Mouse (Mus musculus) cortical plate, adult 2 months (tissue): ENCODE measurements at regions not wholly inside any gene's neighbourhood (a gene's known extent, or its start where the extent isn't known, plus 50 kb on each side); places are given as distances from the start of the nearest gene placed in this dataset.

Source experiments
- H3K27ac ChIP-seq: fragments of 200-500 bp; 2 replicates; pipeline ENCODE4 v1.5.1; 2012; ENCODE audit warnings: low read length, control low read depth, inconsistent platforms; ENCODE audit not compliant: insufficient read depth
- H3K4me1 ChIP-seq: fragments of 200-500 bp; 2 replicates; pipeline ENCODE4 v1.6.1; 2011; ENCODE audit warnings: low read length; ENCODE audit not compliant: control insufficient read depth, insufficient read depth
- H3K4me3 ChIP-seq: fragments of 200-500 bp; 2 replicates; pipeline ENCODE4 v1.5.1; 2011; ENCODE audit warnings: mild to moderate bottlenecking, low read length, control low read depth; ENCODE audit not compliant: insufficient read depth
- CTCF ChIP-seq: fragments of 200-500 bp; IDR thresholded peaks from 2 replicates; pipeline ENCODE4 v1.5.1; 2011; ENCODE audit warnings: mild to moderate bottlenecking, control low read depth, low read length; ENCODE audit not compliant: insufficient read depth; ENCODE audit errors: extremely low read depth
- POLR2A ChIP-seq: fragments of 200-500 bp; IDR thresholded peaks from 2 replicates; pipeline ENCODE4 v1.6.1; 2011; ENCODE audit warnings: mild to moderate bottlenecking, low read length, control low read depth; ENCODE audit not compliant: insufficient read depth; ENCODE audit errors: extremely low read depth

- no peaks in the 10 kb centered on the region for H3K4me1 ChIP-seq
- TF ChIP-seq CTCF (no peak), POLR2A (no peak)
- no peak overlapping the region for H3K27ac ChIP-seq
- H3K4me3 ChIP-seq: no peak overlapping the region
Observed at GRCm38 (mm10) chr9:91831556-91831955, 361.2 kb upstream of the Plscr5 start.

GRCm38 (mm10) chr9:91823733-91824487 lies 368.8 kb upstream of the Plscr5 start:
- Histone ChIP-seq H3K4me3 (no peak overlapping the region), H3K4me1 (no peaks in the 10 kb centered on the region), H3K27ac (no peak overlapping the region)
- no peak for TF ChIP-seq CTCF
- no peak for TF ChIP-seq POLR2A

GRCm38 (mm10) chr9:91818616-91819328 lies 374.0 kb upstream of the Plscr5 start:
- Histone ChIP-seq H3K4me1 (no peaks in the 10 kb centered on the region), H3K4me3 (no peak overlapping the region), H3K27ac (no peak overlapping the region)
- TF ChIP-seq CTCF (no peak), POLR2A (no peak)

DNA sequence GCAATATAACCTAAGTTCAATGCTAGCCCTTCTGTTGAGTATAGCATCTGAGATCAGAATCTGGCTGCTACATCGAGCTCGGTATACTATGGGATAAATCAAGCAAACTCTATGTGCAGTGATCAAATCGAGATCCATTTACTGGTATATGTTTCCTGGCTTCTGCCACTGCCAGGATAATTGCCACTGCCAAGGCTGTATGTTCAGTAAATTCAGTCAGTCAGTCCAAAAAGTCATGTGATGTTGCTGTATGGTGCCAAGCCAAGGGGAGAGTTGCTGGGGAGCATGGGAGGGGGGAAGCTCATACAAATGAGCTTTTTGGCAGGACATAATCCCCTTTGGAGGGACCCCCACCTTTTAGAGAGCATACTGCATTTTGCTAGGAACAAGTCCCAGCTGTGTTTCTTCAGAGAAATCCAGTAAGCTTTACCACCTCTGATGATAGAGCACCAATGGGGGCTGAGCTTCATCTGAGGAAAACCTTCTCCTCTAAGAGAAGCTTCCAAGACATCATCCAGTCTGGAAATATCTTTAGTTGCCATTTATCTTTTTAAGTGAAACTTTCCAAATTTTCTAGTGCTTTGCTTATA lies 389.3 kb upstream of the Plscr5 start:
- Histone ChIP-seq H3K4me3 (no peak overlapping the region), H3K4me1 (no peaks in the 10 kb centered on the region), H3K27ac (no peak overlapping the region)
- TF ChIP-seq POLR2A (no peak), CTCF (no peak)

GRCm38 (mm10) chr9:91798837-91799225 lies 393.9 kb upstream of the Plscr5 start:
- no peak overlapping the region for H3K4me3 ChIP-seq
- H3K27ac ChIP-seq: no peak overlapping the region
- no peak for TF ChIP-seq POLR2A
- no peak for TF ChIP-seq CTCF
- no peaks in the 10 kb centered on the region for H3K4me1 ChIP-seq

DNA sequence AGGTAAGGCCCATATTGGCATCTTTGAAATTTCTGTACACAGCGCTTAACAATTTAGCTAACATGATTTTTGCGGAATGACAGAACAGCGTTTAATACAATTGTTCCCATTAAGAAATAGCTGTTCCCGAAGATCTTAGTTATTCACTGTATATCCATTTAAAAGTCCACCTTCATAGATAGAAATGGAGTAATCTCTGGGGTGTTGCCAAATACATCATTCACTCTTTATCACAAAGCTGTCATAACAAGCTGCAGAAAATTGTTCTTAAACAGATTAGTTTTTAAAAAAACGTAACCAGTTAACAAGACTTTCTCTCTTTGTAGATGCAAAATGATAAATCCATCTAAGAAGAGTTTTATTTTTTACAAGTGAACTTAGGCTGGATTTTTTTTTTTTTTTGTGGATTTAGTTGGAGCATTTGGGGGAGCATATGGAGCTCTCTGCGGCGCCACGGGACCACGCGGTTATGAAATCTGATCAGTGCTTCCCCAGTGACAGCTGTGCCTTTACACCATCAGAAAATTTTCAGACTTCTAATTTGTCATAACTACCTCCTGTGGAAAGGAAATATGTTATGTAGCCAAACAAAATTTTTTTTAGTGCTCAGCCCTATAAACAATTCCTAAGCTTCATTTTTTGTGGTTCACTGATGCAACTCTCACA lies 394.4 kb upstream of the Plscr5 start:
- H3K4me1 ChIP-seq: no peaks in the 10 kb centered on the region
- TF ChIP-seq POLR2A: no peak
- no peak for TF ChIP-seq CTCF
- no peak overlapping the region for H3K27ac ChIP-seq
- H3K4me3 ChIP-seq: no peak overlapping the region

DNA sequence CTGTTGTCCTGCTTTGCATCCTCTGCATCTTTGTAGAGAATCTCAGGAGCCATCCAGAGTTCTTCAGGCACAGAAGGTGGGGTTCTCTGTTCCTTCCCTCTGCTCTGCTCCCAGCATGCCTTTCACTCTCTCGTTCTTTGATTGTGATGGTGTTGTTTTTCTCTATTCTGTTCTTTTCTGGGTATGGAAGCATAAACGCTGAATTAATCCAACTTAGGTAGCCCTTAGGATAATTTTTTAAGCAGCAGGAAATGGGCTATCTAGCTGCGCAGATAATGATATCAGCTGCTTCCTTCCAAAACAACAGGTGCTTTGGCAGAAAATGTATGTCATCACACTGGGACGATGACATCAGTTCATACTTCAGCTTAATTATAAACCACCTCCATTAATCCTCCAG lies 395.8 kb upstream of the Plscr5 start:
- Histone ChIP-seq H3K27ac (no peak overlapping the region), H3K4me1 (no peaks in the 10 kb centered on the region), H3K4me3 (no peak overlapping the region)
- TF ChIP-seq CTCF: no peak
- no peak for TF ChIP-seq POLR2A

DNA sequence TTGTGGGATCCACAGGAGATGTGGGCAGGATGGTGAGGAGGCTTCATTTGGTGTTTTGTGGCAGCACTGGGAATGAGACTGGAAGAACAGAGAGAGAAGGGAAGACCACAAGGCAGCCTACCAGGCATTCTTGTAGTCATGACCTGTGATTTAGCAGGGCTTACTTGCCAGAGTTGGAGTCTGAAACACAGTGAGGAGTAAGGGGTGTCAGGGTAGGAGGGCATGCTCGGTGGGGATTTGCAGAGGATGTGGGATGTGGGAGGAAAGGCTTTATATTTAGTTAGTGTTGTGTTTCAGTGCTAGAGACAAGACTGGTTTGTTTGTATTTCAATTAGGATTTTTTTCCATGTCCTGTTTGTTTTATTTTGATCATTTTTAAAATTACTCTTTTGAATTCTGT lies 387.3 kb upstream of the Zic1 start:
- no peaks in the 10 kb centered on the region for H3K4me1 ChIP-seq
- no peak overlapping the region for H3K27ac ChIP-seq
- TF ChIP-seq CTCF: no peak
- no peak for TF ChIP-seq POLR2A

DNA sequence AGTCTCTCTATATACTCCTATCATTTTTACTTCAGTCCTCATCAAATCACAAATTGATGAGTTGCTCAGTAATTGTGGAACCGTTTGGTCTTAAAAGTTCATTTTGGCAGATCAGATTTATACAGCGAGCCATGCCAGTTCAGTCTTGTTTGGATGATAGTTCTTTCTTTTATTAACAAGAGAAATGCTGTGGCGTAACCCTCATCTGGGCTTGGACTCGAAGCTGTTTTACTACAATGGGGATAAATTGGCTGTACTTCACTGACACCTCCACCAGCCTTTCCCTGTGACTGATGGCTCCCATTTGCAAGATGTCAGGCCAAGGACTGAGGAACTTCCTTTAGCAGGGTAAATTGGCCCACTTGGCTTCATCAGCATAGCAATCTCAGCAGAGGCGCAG lies 345.5 kb upstream of the Zic1 start:
- H3K4me1 ChIP-seq: no peaks in the 10 kb centered on the region
- no peak overlapping the region for H3K4me3 ChIP-seq
- TF ChIP-seq POLR2A (no peak), CTCF (no peak)
- H3K27ac ChIP-seq: no peak overlapping the region

More for the DNA sequence above, 387.3 kb upstream of the Zic1 start:
- no peak overlapping the region for H3K4me3 ChIP-seq

DNA sequence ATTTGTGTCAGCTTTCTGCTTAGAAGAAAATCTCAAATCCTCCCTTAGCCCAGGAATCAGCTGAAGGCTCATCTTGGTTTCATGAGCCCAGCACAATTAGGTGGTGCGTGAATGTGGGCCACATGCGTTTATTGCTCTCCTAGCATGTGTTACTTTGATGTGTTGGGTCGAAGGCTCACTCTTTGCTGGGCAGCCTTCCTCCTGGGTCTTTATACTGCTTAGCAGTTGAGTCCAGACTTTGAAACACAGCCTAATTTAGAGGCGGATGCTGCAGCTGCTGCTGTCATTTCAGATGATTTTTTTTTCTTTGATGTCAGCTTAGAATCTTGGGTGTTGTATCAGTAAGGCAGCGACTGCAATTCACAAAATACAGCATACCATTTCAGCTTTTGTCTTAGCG lies 315.2 kb upstream of the Zic1 start:
- TF ChIP-seq CTCF: no peak
- TF ChIP-seq POLR2A: no peak
- H3K4me3 ChIP-seq: no peak overlapping the region
- H3K4me1 ChIP-seq: no peaks in the 10 kb centered on the region
- H3K27ac ChIP-seq: no peak overlapping the region
